Mouse (Mus musculus) right cerebral cortex, postnatal 14 days (tissue): ENCODE measurements around the gene Akt1.

ENCODE experiments used
- DNase-seq: peaks from one replicate; pipeline ENCODE4 v3.0.0; 2022

The Akt1 gene

GRCm38 (mm10) chr12:112626455-112626854 is 48.2 kb downstream of the Akt1 start:
- DNase-seq, result no peak

- no peak for DNase-seq
These were observed 49.0 kb downstream of the Akt1 start for GRCm38 (mm10) chr12:112625700-112626099.

GRCm38 (mm10) chr12:112623742-112624141 is 50.9 kb downstream of the Akt1 start:
- DNase-seq, result peak; percentile 66

GRCm38 (mm10) chr12:112621900-112622299 is 52.8 kb downstream of the Akt1 start:
- no peak for DNase-seq

GRCm38 (mm10) chr12:112620354-112621061 is 54.2 kb downstream of the Akt1 start:
- DNase-seq, result no peak

GRCm38 (mm10) chr12:112619686-112620353 is 54.9 kb downstream of the Akt1 start, which contains the start of gene Adssl1:
Gene Adssl1 (plus strand): TSS chr12:112620045.
- DNase-seq, result peak; percentile 49

- DNase-seq, result no peak
These were observed 55.6 kb downstream of the Akt1 start for GRCm38 (mm10) chr12:112618981-112619685.

- DNase-seq, result peak; percentile 76
These were observed 56.7 kb downstream of the Akt1 start for GRCm38 (mm10) chr12:112617898-112618380.

- peak; percentile 61 for DNase-seq
These were observed 57.5 kb downstream of the Akt1 start for GRCm38 (mm10) chr12:112617184-112617583.

GRCm38 (mm10) chr12:112616668-112617067 is 58.0 kb downstream of the Akt1 start:
- DNase-seq, result no peak

- no peak for DNase-seq
These were observed 65.7 kb downstream of the Akt1 start for GRCm38 (mm10) chr12:112609031-112609430.

GRCm38 (mm10) chr12:112606998-112607397 is 67.7 kb downstream of the Akt1 start:
- DNase-seq, result no peak

GRCm38 (mm10) chr12:112605766-112606165 is 68.9 kb downstream of the Akt1 start:
- DNase-seq, result peak; percentile 82

GRCm38 (mm10) chr12:112604709-112605649 is 69.7 kb downstream of the Akt1 start:
- peak; percentile 65 for DNase-seq

GRCm38 (mm10) chr12:112604022-112604421 is 70.7 kb downstream of the Akt1 start:
- DNase-seq, result no peak
